Mouse (Mus musculus) ES-Bruce4 (cell line): ENCODE results near the gene Nol10. TPM values are rescaled to one million over a fixed set of nuclear protein-coding genes. Genes with fewer than 3 reads are reported as not detected.

Source experiments
- H3K27ac ChIP-seq: 2 replicates; pipeline ENCODE4 v1.5.1; 2012; ENCODE audit warnings: low read length, inconsistent platforms; ENCODE audit not compliant: insufficient read depth
- H3K27me3 ChIP-seq: 2 replicates; pipeline ENCODE4 v1.6.1; 2012; ENCODE audit warnings: mild to moderate bottlenecking, low read length, inconsistent platforms; ENCODE audit not compliant: control insufficient read depth, poor library complexity, insufficient read depth, severe bottlenecking
- H3K36me3 ChIP-seq: 2 replicates; pipeline ENCODE4 v1.6.1; 2012; ENCODE audit warnings: inconsistent platforms, mild to moderate bottlenecking, low read length, moderate library complexity; ENCODE audit not compliant: control insufficient read depth, poor library complexity, insufficient read depth, severe bottlenecking
- H3K4me1 ChIP-seq: one replicate; pipeline ENCODE4 v1.8.1; 2011; ENCODE audit warnings: low read length; ENCODE audit not compliant: control insufficient read depth, insufficient read depth
- H3K4me3 ChIP-seq: 2 replicates; pipeline ENCODE4 v1.5.1; 2011; ENCODE audit warnings: low read depth, mild to moderate bottlenecking, low read length
- H3K9ac ChIP-seq: 2 replicates; pipeline ENCODE4 v1.6.1; 2012; ENCODE audit warnings: low read depth, mild to moderate bottlenecking, inconsistent platforms; ENCODE audit not compliant: poor library complexity, severe bottlenecking
- H3K9me3 ChIP-seq: replicated peaks from 2 replicates; pipeline ENCODE4 v1.6.1; 2012; ENCODE audit warnings: mild to moderate bottlenecking, low read length, inconsistent platforms; ENCODE audit not compliant: control insufficient read depth, poor library complexity, insufficient read depth, severe bottlenecking
- CTCF ChIP-seq: IDR thresholded peaks from one replicate; pipeline ENCODE4 v1.8.1; 2011; ENCODE audit warnings: low read depth, low read length
- EP300 ChIP-seq: IDR thresholded peaks from 2 replicates; pipeline ENCODE4 v1.6.1; 2011; ENCODE audit warnings: low read depth, low read length; ENCODE audit not compliant: insufficient read depth
- POLR2A ChIP-seq: IDR thresholded peaks from one replicate; pipeline ENCODE4 v1.8.1; 2011; ENCODE audit warnings: low read length; ENCODE audit not compliant: insufficient read depth
- polyA plus RNA-seq: library from polyadenylated mRNA; stranded (reverse); fragments of >200 nt; gene quantifications from 2 replicates; pipeline ENCODE4 v1.2.4, GENCODE M21; 2011; ENCODE audit warnings: low read depth; ENCODE audit not compliant: missing spikeins, insufficient read depth, insufficient read length

Gene Nol10
- polyA plus RNA-seq, 1 experiment = 61.6 TPM

- H3K4me3 ChIP-seq = no peak overlapping the region
- H3K27ac ChIP-seq = no peak overlapping the region
- H3K9ac ChIP-seq = no peak overlapping the region
- H3K4me1 ChIP-seq = no peaks in the 10 kb centered on the region
- no peaks in the 10 kb centered on the region; the same call in 1 of the 2 replicates for H3K36me3 ChIP-seq
- H3K9me3 ChIP-seq = no peaks in the 10 kb centered on the region
- H3K27me3 ChIP-seq = no peaks in the 10 kb centered on the region
- no peak for TF ChIP-seq POLR2A
Measured at GRCm38 (mm10) chr12:17436471-17436870, 88.2 kb downstream of the Nol10 start.

- H3K4me3 ChIP-seq = no peak overlapping the region
- no peak overlapping the region for H3K27ac ChIP-seq
- H3K27me3 ChIP-seq = no peaks in the 10 kb centered on the region
- H3K9me3 ChIP-seq = no peaks in the 10 kb centered on the region
- H3K4me1 ChIP-seq = no peaks in the 10 kb centered on the region
- H3K9ac ChIP-seq = no peak overlapping the region
- no peaks in the 10 kb centered on the region for H3K36me3 ChIP-seq
- TF ChIP-seq EP300 = no peak
- no peak for TF ChIP-seq CTCF
- TF ChIP-seq POLR2A = no peak
Measured at GRCm38 (mm10) chr12:17440251-17440651, 92.0 kb downstream of the Nol10 start.

GRCm38 (mm10) chr12:17441495-17441894 lies 93.2 kb downstream of the Nol10 start:
- TF ChIP-seq POLR2A (no peak), EP300 (no peak), CTCF (no peak)
- no peaks in the 10 kb centered on the region for H3K36me3 ChIP-seq
- no peak overlapping the region for H3K27ac ChIP-seq
- H3K9me3 ChIP-seq = no peaks in the 10 kb centered on the region
- H3K9ac ChIP-seq = no peak overlapping the region
- H3K4me1 ChIP-seq = no peaks in the 10 kb centered on the region
- H3K27me3 ChIP-seq = no peaks in the 10 kb centered on the region
- no peak overlapping the region for H3K4me3 ChIP-seq

- no peak overlapping the region for H3K9ac ChIP-seq
- no peaks in the 10 kb centered on the region for H3K9me3 ChIP-seq
- H3K36me3 ChIP-seq = no peaks in the 10 kb centered on the region
- TF ChIP-seq EP300 = no peak
- TF ChIP-seq CTCF = no peak
- TF ChIP-seq POLR2A = no peak
- H3K27ac ChIP-seq = no peak overlapping the region
- H3K4me1 ChIP-seq = no peaks in the 10 kb centered on the region
- H3K4me3 ChIP-seq = no peak overlapping the region
- no peaks in the 10 kb centered on the region for H3K27me3 ChIP-seq
Measured at GRCm38 (mm10) chr12:17444406-17444805, 96.1 kb downstream of the Nol10 start.

GRCm38 (mm10) chr12:17445251-17445650 lies 97.0 kb downstream of the Nol10 start:
- no peak overlapping the region for H3K27ac ChIP-seq
- H3K9ac ChIP-seq = no peak overlapping the region
- no peaks in the 10 kb centered on the region for H3K4me1 ChIP-seq
- H3K36me3 ChIP-seq = no peaks in the 10 kb centered on the region
- H3K9me3 ChIP-seq = no peaks in the 10 kb centered on the region
- H3K4me3 ChIP-seq = no peak overlapping the region
- no peaks in the 10 kb centered on the region for H3K27me3 ChIP-seq
- TF ChIP-seq POLR2A = no peak
- TF ChIP-seq CTCF = no peak
- no peak for TF ChIP-seq EP300

- no peak overlapping the region for H3K4me3 ChIP-seq
- H3K9ac ChIP-seq = no peak overlapping the region
- no peaks in the 10 kb centered on the region for H3K4me1 ChIP-seq
- H3K27ac ChIP-seq = no peak overlapping the region
- H3K9me3 ChIP-seq = no peaks in the 10 kb centered on the region
- TF ChIP-seq CTCF (no peak), EP300 (no peak), POLR2A (no peak)
- no peaks in the 10 kb centered on the region for H3K36me3 ChIP-seq
- H3K27me3 ChIP-seq = no peaks in the 10 kb centered on the region
Measured at GRCm38 (mm10) chr12:17448781-17449180, 100.5 kb downstream of the Nol10 start.
